Mouse (Mus musculus) c-Kit-positive CD71-positive TER-119-positive erythroid progenitor cells, embryonic 14.5 days (primary cell): ENCODE results near the gene Ugt1a9.
"Not testable (repeated sequence)": the region's sequence is repeated elsewhere in the genome, so short reads cannot be mapped to it uniquely, and the experiment has no call there.

Experiments used
- DNase-seq: peaks from one replicate; pipeline ENCODE4 v3.0.0-alpha.2; 2013; ENCODE audit warnings: low spot score

Ugt1a9 gene

GRCm38 (mm10) chr1:88109027-88109557 lies 38.5 kb downstream of the Ugt1a9 start:
- DNase-seq: not testable (repeated sequence)

DNA sequence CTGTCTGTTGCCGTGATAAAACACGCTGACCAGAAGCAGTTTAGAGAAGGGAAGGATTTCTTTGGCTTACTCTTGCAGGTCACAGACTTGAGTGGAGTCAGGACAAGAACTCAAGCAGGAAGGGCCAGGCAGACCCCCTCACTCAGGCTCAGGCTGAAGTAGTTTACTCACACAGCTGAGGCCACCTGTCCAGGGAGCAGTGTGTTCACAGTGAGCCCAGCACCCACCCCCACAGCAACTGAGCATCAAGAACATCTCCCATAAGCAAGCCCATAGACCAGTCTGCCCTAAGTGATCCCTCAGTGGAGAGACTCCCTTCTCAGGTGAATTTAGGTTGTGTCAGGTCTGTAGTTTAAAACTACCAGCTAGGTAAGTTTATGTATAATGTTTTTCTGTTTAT lies 39.0 kb downstream of the Ugt1a9 start:
- not testable (repeated sequence) for DNase-seq

DNA sequence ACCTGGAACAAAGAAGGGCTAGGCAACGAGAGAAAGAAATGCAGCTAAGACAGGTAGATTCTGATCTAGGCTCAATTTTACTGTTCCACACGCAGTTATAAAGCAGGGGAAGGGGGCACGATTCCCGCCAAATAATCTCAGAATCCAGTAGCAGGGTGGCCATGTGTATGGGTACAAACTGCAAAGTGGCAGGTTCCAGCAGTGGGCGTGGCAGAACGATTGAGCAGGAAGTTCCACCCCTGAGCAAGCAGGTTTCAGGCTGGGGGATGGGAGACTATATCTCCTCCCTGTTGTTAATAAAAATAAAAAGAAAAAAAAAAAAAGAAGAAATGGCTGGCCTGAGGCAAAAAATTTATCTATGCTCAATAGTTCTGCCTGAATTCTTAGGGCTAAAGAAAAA lies 42.2 kb downstream of the Ugt1a9 start:
- not testable (repeated sequence) for DNase-seq

DNA sequence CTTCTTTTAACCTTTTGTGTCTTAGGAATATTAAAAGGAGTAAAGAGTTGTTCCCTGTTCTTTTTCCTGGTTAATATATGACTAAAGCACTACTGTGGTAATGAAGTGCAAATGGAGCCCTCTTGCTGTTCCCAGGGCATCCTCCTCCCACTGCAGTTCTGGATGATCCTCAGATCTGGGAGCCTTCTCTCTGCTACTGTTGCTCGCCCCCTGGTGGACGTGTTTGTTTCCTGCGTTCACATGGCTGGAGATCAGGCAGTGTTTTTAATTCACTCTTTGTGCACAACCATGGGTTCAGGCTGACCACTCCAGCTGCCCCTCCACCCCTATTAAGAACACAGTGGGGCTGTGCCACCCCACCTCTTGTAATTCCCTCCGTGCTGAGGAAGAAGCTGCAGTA lies 50.0 kb downstream of the Ugt1a9 start:
- DNase-seq: not testable (repeated sequence)

- DNase-seq: not testable (repeated sequence)
These were observed 50.9 kb downstream of the Ugt1a9 start for GRCm38 (mm10) chr1:88121521-88121920.

- not testable (repeated sequence) for DNase-seq
These were observed 55.3 kb downstream of the Ugt1a9 start for GRCm38 (mm10) chr1:88125827-88126360.

DNA sequence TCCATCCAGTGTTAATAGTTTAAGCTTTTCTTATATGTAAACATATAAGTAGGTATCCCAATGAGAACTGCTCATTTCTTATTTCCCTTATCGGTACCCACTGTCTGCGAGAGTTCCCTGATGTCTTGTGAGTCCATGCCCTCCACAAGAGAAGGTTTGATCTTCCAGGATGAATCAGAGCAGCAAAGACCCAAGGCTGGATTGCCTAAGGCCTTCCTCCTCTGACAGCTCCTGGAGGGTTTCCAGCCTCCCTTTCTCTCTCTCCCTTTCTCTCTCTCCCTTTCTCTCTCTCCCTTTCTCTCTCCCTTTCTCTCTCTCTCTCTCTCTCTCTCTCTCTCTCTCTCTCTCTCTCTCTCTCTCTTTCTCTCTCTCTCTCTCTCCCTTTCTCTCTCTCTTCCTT lies 58.5 kb downstream of the Ugt1a9 start:
- not testable (repeated sequence) for DNase-seq

GRCm38 (mm10) chr1:88130223-88130622 lies 59.6 kb downstream of the Ugt1a9 start:
- not testable (repeated sequence) for DNase-seq

DNA sequence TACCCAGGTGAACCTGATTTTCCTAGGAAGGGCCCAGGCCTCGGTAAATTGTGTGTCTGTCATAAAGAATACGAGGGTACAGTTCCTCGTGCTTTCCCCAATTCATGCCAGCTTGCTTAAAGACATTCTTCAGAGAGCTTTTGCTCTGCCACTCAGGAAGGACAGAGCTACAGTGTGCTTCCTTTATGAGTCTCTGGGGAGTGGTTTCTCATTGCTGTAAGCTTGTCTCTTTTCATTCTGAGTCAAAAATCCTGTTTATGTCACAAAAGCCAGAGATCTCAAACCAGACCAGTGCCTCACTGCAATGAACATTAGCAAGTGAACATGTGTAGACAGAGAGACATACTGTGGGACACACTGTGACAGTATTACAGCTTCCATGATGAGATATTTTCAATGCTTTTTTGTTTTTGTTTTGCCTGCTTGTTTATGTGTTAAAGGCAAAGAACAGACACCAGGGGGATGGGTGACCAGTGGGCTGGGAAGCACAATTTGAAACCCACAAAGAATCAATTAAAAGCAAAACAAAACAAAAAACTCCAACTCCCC lies 63.4 kb downstream of the Ugt1a9 start:
- DNase-seq: no peak

DNA sequence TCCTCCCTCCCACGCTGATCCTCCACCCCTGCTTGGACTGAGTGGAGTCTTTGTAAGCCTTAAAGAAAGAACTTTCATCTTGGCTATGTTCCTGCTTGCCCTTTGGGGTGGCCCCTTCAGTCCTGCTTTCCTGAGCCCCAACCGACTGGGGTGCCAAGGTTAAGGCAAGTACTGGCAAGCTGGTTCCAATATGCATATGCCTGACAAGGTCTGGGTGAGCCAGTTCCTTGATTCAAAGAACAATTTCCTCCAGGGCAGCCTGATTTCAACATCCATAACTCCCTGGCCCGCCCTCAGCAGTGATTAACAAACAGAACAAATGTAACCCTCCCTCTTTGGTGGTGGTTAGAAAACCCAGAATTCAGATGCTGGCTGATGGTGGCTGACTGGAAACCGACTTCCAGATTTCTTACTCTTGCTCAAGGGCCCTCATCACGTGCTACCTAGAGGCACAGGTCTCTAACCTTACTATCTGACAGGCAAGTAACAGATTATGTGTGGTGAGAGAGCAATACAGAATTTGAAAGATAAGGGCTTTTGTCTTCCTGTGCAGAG lies 63.9 kb downstream of the Ugt1a9 start, which contains the start of gene Ugt1a6a:
Ugt1a6a (plus strand) TSS at position 353 of the 555 bp plus-strand sequence.
- DNase-seq: not testable (repeated sequence)

DNA sequence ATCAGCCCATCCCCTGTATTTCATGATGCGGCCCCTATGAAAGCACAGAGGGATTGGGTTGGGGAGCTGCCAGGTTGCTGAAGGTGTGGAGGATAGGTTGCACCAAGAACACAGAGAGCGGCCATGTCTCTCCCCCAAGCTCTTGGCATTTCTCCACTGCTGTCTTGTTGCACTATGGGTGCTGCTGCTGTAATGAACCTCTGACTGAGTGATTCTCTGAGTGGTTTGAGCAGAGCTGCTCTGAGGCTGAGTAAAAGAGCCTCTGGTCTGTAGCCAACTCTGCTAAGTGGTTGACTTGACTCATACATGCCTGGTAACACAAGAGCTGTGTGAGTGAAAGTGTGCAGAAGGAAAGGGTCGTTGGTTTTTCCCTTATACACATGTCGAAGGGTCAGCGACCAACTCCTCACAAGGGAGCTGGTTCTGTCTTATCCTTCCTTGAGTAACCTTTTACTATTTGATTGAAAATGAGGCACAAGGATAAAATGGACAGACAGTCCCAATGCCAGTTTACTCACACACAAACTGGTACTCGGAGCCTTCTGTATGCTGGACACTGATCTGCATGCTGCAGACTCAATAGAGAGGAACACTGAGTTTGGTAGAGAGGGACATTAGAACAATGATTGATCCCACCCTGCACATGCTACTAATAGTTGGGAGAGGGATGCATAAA lies 64.8 kb downstream of the Ugt1a9 start:
- DNase-seq: not testable (repeated sequence)

DNA sequence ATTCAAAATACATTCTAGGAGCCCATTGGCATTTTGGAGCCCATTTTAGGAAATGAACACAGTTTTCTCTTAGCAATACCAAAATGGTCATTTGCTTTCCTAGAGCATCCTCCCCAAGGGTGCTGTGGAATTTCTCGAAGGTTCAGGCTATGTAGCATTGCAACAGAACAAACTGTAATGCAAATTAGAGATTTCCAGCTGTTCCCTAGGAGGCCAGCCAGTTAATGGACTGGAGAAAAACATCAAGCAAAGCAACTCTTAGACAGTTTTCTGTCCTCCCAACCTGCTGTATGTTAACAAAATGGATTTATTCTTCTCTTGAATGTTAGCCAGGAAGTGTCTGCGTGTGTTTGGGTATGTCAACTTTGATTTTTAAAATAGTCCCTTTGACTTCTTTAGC lies 66.0 kb downstream of the Ugt1a9 start:
- DNase-seq: no peak

GRCm38 (mm10) chr1:88137264-88137663 lies 66.7 kb downstream of the Ugt1a9 start:
- DNase-seq: no peak

GRCm38 (mm10) chr1:88138145-88138544 lies 67.5 kb downstream of the Ugt1a9 start:
- DNase-seq: no peak

DNA sequence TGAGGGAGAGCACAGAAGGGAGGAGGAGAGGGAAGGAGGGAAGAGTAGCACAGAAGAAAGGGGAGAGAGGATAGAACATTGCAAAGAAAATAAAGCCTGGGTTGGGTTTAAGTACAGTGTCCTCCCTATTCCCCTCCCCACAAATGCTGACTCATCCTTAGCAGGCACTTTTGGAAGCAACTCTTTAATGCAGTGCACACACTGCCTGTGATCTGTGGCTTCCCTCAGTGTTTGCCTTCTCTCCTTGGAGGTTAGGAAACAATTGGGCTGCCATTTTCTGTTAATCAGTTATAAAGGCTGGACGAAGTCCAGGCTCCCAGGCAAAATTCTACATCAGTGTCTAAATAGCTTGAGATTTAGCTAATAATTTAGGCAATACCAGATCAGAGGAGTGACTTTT lies 69.9 kb downstream of the Ugt1a9 start:
- not testable (repeated sequence) for DNase-seq

DNA sequence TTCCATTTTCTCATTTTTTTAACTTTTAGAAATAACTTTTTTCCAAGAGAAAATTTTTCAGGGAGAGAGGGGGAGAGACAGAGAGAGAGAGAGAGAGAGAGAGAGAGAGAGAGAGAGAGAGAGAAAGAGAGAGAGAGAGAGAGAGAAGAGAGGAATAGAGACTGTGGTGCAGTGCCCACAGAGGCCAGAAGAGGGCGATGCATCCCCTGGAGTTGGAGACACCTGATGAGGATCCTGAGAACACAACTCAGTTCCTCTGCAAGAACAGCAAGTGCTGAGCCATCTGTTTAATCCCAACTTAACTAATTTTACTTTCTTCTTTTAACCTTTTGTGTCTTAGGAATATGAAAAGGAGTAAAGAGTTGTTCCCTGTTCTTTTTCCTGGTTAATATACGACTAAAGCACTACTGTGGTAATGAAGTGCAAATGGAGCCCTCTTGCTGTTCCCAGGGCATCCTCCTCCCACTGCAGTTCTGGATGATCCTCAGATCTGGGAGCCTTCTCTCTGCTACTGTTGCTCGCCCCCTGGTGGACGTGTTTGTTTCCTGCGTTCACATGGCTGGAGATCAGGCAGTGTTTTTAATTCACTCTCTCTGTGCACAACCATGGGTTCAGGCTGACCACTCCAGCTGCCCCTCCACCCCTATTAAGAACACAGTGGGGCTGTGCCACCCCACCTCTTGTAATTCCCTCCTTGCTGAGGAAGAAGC lies 73.5 kb downstream of the Ugt1a9 start:
- peak; percentile 16 for DNase-seq

DNA sequence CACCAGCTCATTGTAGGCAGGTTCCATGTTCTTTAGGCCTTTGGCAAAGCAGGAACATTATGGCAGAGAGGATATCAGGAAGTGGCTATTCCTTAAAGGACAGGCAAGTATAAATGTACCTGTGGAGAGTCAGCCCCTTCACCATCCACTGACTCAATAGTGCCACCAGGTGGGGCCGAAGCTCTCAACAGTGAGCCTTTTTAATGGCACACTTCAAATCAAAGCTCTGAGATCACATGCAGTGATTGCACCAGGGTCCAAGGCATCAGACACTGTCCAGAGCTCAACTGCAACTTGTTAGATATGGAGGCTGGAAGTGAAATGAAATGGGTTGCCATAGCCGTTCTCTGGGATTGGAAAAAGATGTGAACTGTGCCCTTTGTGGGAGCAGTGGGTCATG lies 74.7 kb downstream of the Ugt1a9 start:
- not testable (repeated sequence) for DNase-seq

GRCm38 (mm10) chr1:88150133-88150532 lies 79.5 kb downstream of the Ugt1a9 start:
- DNase-seq: not testable (repeated sequence)

- no peak for DNase-seq
These were observed 87.8 kb downstream of the Ugt1a9 start for GRCm38 (mm10) chr1:88158430-88158829.

GRCm38 (mm10) chr1:88165711-88166110 lies 95.1 kb downstream of the Ugt1a9 start, which contains the start of gene Ugt1a5:
Gene Ugt1a5 (plus strand): TSS chr1:88166012.
- no peak for DNase-seq

- DNase-seq: not testable (repeated sequence)
These were observed 101.6 kb downstream of the Ugt1a9 start for GRCm38 (mm10) chr1:88172190-88172589.

DNA sequence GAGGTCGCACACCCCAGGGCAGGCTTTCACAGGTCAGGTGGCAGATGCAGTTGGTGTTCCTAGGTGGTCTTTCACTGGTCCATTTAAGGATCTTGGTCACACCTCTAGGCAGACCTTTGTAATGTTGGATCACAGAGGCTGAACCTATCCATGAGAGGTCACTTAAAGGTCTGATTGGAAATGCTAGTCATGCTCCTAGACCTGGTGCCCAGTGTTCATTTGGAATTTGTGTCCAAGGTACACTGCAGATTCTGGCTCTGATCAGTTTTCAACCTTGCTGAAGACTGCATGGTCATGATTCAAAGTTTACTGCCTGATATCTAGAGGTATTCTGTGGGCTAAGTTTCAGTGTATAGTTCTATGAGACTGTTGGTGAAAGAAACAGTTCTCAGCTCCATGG lies 109.1 kb downstream of the Ugt1a9 start:
- DNase-seq: no peak
